Mouse (Mus musculus) forebrain, embryonic 11.5 days (tissue): ENCODE data around the gene Elk4. TPM values are rescaled to one million over a fixed set of nuclear protein-coding genes. Genes with fewer than 3 reads are reported as not detected.
A peak's percentile ranks its signal among the peaks of the same experiment; 100 is the strongest.

ENCODE experiments used
- ATAC-seq: fragments of 200-750 bp; cut with Nextera tagmentation; replicated peaks from 2 replicates; pipeline ENCODE4 v1.8.0; 2017; ENCODE audit warnings: moderate TSS enrichment; ENCODE audit not compliant: low FRiP score
- DNase-seq: peaks from one replicate; pipeline ENCODE4 v3.0.0-alpha.2; 2017; ENCODE audit warnings: low spot score
- H3K27ac ChIP-seq: fragments of 300-500 bp; sonication (generic); 2 replicates; pipeline ENCODE4 v1.5.1; 2014; ENCODE audit warnings: low read depth, low read length
- H3K27me3 ChIP-seq: fragments of 300-500 bp; sonication (generic); 2 replicates; pipeline ENCODE4 v1.6.1; 2014; ENCODE audit warnings: mild to moderate bottlenecking, low read length, mixed read lengths; ENCODE audit not compliant: control insufficient read depth, insufficient read depth
- H3K36me3 ChIP-seq: fragments of 300-500 bp; sonication (generic); 2 replicates; pipeline ENCODE4 v1.6.1; 2014; ENCODE audit warnings: mild to moderate bottlenecking, low read length, moderate library complexity, mixed read lengths; ENCODE audit not compliant: control insufficient read depth, insufficient read depth
- H3K4me1 ChIP-seq: fragments of 300-500 bp; sonication (generic); replicated peaks from 2 replicates; pipeline ENCODE4 v1.6.1; 2014; ENCODE audit warnings: low read length, mixed read lengths; ENCODE audit not compliant: control insufficient read depth, insufficient read depth
- H3K4me2 ChIP-seq: fragments of 300-500 bp; sonication (generic); 2 replicates; pipeline ENCODE4 v1.6.1; 2014; ENCODE audit warnings: low read depth, mild to moderate bottlenecking, low read length, moderate library complexity, mixed read lengths; ENCODE audit not compliant: severe bottlenecking
- H3K4me3 ChIP-seq: fragments of 300-500 bp; sonication (generic); 2 replicates; pipeline ENCODE4 v1.5.1; 2014; ENCODE audit warnings: low read depth, low read length
- H3K9ac ChIP-seq: fragments of 300-500 bp; sonication (generic); 2 replicates; pipeline ENCODE4 v1.6.1; 2014; ENCODE audit warnings: low read length
- H3K9me3 ChIP-seq: fragments of 300-500 bp; sonication (generic); 2 replicates; pipeline ENCODE4 v1.6.1; 2016; ENCODE audit warnings: low read length, mixed read lengths; ENCODE audit not compliant: control insufficient read depth
- WGBS: fragments of 180-500 bp; shearing (Covaris S2); extraction: QIAGEN DNeasy Blood & Tissue Kit; methylation state at CpG from one replicate; pipeline ENCODE4 v1.1.7; 2014; 5-methylcytosine and 5-hydroxymethylcytosine counted together
- polyA plus RNA-seq: library from polyadenylated mRNA; unstranded; fragments of >200 nt; fragmentation: Nextera tagmentation; extraction: Ambion mirVana; gene quantifications from 2 replicates; pipeline ENCODE4 v1.2.1, GENCODE M21; 2014

Gene Elk4
- polyA plus RNA-seq, 1 experiment from 2014 or later, result 20.3 TPM

DNA sequence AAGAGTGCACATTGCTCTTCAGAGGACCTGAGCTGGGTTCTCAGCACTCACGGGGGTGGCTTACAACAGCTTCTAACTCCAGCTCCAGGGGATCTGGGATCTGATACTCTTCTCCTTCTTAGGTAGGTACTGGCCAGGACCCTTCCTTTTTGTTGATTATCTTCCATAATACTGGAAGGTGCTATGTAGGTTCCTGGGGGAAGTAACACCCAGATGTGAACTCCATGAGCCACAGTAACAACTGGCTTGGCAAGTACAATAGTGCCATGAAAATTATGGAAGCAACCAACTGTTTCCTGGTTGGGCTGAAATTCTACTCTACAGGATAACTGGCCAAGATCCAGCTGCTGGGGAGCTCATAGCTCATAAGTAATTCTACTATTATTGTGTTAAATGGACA, 1.9 kb upstream of the Elk4 start:
- DNase-seq (no peak), ATAC-seq (no peak)
- peaks cover 6% of the 10 kb centered on the region; the same call in 1 of the 2 replicates for H3K4me1 ChIP-seq
- 82% methylated on average over 1 of the region's 1 CpGs for WGBS
- H3K9ac ChIP-seq, result no peak overlapping the region
- no peaks in the 10 kb centered on the region for H3K27me3 ChIP-seq
- no peak overlapping the region for H3K4me3 ChIP-seq
- no peak overlapping the region for H3K27ac ChIP-seq
- no peaks in the 10 kb centered on the region for H3K9me3 ChIP-seq
- no peak overlapping the region for H3K4me2 ChIP-seq
- H3K36me3 ChIP-seq, result no peaks in the 10 kb centered on the region

DNA sequence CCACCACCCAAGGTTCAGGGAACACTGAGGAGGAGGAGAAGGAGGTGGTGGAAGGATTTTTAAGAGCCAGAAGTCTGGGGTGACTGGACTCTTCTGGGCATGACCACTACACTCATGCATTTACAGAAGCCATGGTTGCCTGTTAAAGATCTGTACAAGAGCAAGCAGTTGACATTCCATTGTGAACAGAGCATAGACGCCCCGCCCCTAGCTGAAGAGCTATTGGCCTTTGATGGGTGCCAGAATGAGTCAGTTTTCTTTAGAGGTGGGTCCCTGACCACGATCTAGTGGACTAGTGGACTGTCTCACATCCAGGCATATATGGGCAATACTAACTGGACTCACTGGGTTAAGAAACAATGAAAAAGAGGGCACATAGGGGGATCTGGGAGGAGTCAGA, 1.4 kb upstream of the Elk4 start:
- H3K4me3 ChIP-seq, result no peak overlapping the region
- no peaks in the 10 kb centered on the region for H3K27me3 ChIP-seq
- H3K4me1 ChIP-seq, result peaks cover 6% of the 10 kb centered on the region; the same call in 1 of the 2 replicates
- H3K4me2 ChIP-seq, result no peak overlapping the region
- no peaks in the 10 kb centered on the region for H3K36me3 ChIP-seq
- DNase-seq (no peak), ATAC-seq (no peak)
- 81% methylated on average over 3 of the region's 3 CpGs for WGBS
- H3K27ac ChIP-seq, result no peak overlapping the region
- no peaks in the 10 kb centered on the region for H3K9me3 ChIP-seq
- H3K9ac ChIP-seq, result no peak overlapping the region

DNA sequence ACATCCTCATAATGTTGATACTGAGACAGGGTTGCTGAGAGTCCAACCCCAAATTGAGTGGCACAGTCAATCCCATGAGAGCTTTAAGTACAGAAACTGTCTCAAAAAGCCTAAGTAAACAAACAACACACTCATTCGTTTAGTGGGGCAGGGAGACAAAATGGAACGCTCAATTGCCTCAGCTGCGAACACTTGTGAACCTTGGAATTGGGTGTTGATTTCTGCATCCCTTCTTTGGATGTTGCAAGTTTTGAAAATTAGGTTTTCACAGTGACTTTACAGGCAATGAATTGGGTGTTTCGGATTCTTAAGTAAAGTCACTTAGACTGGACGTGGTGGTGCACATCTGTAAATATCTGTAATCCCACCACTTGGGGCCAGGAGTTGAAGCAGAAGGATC, 686 bp upstream of the Elk4 start:
- Histone ChIP-seq H3K4me3 (peak overlapping the region; percentile 88), H3K4me2 (peak overlapping the region; percentile 56), H3K4me1 (peaks cover 6% of the 10 kb centered on the region; the same call in 1 of the 2 replicates), H3K9me3 (no peaks in the 10 kb centered on the region), H3K36me3 (no peaks in the 10 kb centered on the region), H3K27me3 (no peaks in the 10 kb centered on the region), H3K27ac (no peak overlapping the region), H3K9ac (peak overlapping the region; percentile 93; the same call in 1 of the 2 replicates)
- ATAC-seq, result no peak
- 44% methylated on average over 5 of the region's 5 CpGs for WGBS
- DNase-seq, result no peak

DNA sequence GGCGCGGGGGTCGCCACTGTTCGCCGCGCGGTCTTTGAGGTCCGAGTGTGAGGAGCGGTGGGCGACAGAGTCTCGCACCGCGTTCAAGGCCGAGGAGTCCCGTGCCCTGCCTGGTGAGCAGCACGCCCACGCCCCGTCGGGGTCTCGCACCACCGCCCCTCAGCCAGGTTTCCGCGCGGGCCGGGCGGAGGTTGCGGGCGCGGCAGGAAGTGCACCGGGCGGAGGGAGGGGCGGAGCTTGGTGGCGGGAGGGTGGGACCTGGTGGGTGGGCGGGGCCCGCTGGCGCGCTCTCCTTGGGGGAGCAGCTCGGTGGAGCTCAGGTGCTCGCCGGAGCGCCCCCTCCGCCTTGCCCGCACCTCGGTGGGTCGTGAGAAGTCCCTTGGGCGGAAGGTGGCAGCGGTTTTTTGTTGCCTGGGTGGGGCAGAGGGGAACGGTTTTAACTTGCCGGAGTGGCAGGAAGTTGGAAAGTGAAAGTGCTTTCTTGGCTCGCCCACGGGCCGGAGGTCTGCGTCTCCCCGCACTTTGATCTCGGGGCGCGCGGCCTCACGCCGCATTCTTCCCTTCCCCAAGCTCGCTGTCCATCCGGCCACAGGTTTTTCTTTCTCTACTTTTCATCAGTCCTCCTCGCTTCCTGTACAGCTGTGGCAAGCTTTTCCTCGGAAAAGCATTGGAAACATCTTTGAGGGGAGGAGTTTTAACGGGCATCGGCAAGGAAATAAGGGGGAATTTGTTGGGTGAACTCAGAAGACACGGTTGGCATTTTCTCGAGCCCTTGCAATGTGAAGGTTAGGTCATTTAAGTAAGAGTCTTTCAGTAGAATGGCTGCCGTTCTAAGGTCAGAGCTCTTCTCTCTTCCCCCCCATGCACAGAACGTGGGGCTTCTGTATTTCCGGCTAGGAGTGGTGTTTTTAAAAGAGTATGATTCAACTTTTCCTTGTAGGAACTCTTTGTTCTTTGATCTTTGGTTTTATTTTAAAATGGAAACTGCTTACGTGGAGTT, 721 bp downstream of the Elk4 start:
- WGBS, result under 1% methylated on average over 69 of the region's 72 CpGs
- DNase-seq (peak; percentile 96), ATAC-seq (peak; percentile 89)
- no peaks in the 10 kb centered on the region for H3K9me3 ChIP-seq
- H3K27me3 ChIP-seq, result no peaks in the 10 kb centered on the region
- H3K4me3 ChIP-seq, result peak overlapping the region; percentile 88
- peak overlapping the region; percentile 56 for H3K4me2 ChIP-seq
- peak overlapping the region; percentile 91 for H3K27ac ChIP-seq
- H3K9ac ChIP-seq, result peak overlapping the region; percentile 93
- peaks cover 6% of the 10 kb centered on the region; the same call in 1 of the 2 replicates for H3K4me1 ChIP-seq
- H3K36me3 ChIP-seq, result no peaks in the 10 kb centered on the region

DNA sequence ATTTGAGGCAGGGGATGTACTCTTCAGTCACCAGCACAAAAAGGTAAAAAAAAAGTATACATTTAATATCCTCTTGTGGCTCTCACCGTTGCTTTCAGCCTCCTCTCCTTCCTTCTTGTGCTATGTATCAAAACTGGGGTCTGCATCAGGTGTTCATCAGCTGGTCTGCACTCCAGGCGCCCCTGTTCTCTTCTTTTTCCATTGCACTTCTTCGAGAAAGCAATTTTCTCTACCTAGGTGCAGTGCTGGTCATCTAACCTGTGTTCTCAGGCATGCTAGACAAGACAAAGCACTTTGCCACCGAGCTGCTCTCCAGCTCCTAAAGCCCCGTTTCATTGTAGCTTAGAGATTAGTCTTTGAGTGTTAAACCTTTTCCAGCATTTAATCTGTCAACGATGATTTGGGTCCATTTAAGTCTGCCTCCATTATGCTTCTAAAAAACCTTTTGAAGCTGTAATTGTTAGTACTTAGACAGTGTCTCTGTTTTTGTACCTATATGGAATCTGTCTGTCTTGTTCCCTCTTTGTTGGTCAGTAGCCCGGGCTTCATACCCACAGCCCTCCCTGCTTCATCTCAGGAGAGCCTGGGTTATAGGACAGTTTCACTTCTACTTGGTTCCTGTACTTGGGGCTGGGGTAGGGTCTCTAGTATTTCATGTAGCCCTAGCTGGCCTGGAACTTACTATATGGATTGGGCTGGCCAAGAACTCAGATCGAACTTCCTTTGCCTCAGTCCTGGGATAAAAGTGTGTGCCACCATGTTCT, 1.7 kb downstream of the Elk4 start:
- Histone ChIP-seq H3K4me2 (peak overlapping the region; percentile 56), H3K27me3 (no peaks in the 10 kb centered on the region), H3K27ac (no peak overlapping the region), H3K4me3 (peak overlapping the region; percentile 88), H3K4me1 (peaks cover 6% of the 10 kb centered on the region; the same call in 1 of the 2 replicates), H3K36me3 (no peaks in the 10 kb centered on the region), H3K9ac (peak overlapping the region; percentile 93), H3K9me3 (no peaks in the 10 kb centered on the region)
- 45% methylated on average over 8 of the region's 8 CpGs for WGBS
- ATAC-seq (no peak), DNase-seq (no peak)

DNA sequence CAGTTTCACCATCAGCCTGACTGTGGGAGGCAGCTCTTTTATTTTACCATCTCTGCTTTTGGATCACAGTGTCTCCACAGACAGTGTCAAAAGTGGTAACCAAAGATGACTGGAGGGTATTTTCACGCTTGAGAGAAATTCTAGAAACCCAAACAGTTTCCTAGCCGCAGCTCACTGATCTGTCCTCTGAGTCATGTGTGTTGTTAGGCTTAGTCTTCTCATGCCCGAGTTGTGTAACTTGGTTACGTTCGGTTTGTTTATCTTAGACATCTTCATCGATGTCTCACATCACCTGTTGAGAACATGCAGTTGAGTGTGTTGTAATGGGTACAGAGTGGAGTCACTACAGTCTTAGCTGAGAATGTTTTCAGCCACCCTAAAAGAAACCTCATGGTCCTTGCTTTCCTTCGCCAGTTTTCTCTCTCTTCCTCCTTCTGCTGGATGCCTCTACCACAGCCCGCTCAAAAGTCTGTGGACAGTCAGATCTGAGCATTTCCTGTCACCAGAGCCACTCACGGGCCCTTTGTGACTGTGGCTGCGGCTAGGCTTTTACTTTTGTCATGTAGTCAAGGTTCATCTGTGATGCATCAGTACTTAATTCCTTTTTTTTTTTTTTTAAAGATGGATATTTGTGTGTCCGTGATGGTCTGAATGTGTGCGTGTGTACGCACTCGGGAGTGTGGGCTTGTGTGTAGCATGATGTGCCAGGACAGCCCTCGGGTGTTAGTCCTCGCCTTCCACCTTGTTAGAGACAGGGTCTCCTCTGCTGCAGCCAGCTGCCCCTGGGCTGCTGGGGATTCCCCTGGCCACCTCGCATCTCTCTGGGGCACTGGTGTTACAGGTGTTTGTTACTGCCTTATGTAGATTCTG, 3.5 kb downstream of the Elk4 start:
- Histone ChIP-seq H3K4me2 (no peak overlapping the region), H3K4me1 (peaks cover 6% of the 10 kb centered on the region; the same call in 1 of the 2 replicates), H3K27me3 (no peaks in the 10 kb centered on the region), H3K36me3 (no peaks in the 10 kb centered on the region; the same call in 1 of the 2 replicates), H3K9ac (no peak overlapping the region), H3K9me3 (no peaks in the 10 kb centered on the region), H3K4me3 (no peak overlapping the region), H3K27ac (no peak overlapping the region)
- no peak for ATAC-seq
- DNase-seq, result no peak
- WGBS, result 91% methylated on average over 17 of the region's 17 CpGs

DNA sequence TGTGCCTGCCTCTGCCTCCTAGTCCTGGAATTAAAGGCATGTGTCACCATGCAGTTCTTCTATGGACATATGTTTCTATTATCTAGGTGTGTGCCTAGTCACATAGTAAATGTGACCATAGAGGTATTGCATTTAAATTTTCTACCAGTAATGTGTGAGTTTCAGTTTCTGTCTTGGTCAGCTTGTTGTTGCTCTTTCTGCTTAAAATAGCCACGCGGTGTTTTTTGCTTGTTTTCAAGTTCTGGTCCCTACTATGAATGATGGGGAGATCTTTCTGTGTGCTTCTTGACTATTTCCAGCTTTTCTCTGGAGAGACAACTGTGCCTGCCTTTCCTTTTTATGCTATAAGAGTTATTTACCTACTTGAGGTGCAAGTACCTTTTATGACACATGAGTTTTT, 4.4 kb downstream of the Elk4 start:
- Histone ChIP-seq H3K4me1 (peaks cover 6% of the 10 kb centered on the region; the same call in 1 of the 2 replicates), H3K4me3 (no peak overlapping the region), H3K4me2 (no peak overlapping the region), H3K9ac (no peak overlapping the region), H3K9me3 (no peaks in the 10 kb centered on the region), H3K27ac (no peak overlapping the region), H3K36me3 (no peaks in the 10 kb centered on the region; the same call in 1 of the 2 replicates), H3K27me3 (no peaks in the 10 kb centered on the region)
- ATAC-seq (no peak), DNase-seq (no peak)
- WGBS, result 77% methylated on average over 2 of the region's 2 CpGs

DNA sequence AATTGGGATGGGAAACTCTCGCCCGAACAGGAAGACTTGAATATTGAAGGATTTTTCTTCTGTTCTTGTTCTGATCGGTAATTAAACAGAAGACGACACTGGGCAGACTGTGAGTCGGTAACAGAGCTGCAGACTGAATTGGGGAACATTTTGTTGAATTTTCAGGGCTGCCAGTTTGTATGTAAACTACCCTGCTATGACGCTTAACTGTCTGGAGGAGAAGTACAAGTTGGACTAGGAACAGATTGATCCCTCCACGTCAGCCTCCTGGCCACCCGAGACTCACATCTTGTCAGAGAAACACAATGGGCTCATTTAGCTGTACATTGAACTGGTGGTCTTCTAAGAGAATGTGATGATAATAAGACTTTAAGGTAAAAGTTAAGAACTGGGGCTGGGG, 5.5 kb downstream of the Elk4 start:
- no peaks in the 10 kb centered on the region for H3K9me3 ChIP-seq
- WGBS, result 88% methylated on average over 8 of the region's 8 CpGs
- H3K27ac ChIP-seq, result no peak overlapping the region
- no peaks in the 10 kb centered on the region; the same call in 1 of the 2 replicates for H3K36me3 ChIP-seq
- DNase-seq, result no peak
- no peak for ATAC-seq
- H3K4me2 ChIP-seq, result no peak overlapping the region
- H3K27me3 ChIP-seq, result no peaks in the 10 kb centered on the region
- peaks cover 6% of the 10 kb centered on the region; the same call in 1 of the 2 replicates for H3K4me1 ChIP-seq
- no peak overlapping the region for H3K4me3 ChIP-seq
- no peak overlapping the region for H3K9ac ChIP-seq
